Mouse (Mus musculus) brain, adult 2 months (tissue): ENCODE measurements around the gene Nek8.
"Not testable (repeated sequence)": the region's sequence is repeated elsewhere in the genome, so short reads cannot be mapped to it uniquely, and the experiment has no call there.

Experiments
- DNase-seq: peaks from one replicate; pipeline ENCODE4 v3.0.0; 2011; ENCODE audit warnings: low read depth, low spot score

Gene Nek8

GRCm38 (mm10) chr11:78146707-78147543 is 29.6 kb downstream of the Nek8 start:
- DNase-seq, result no peak

- no peak for DNase-seq
Measured at GRCm38 (mm10) chr11:78146168-78146567, 30.3 kb downstream of the Nek8 start.

- no peak for DNase-seq
Measured at GRCm38 (mm10) chr11:78143520-78143919, 33.0 kb downstream of the Nek8 start.

GRCm38 (mm10) chr11:78140665-78141064 is 35.8 kb downstream of the Nek8 start:
- no peak for DNase-seq

- no peak for DNase-seq
Measured at GRCm38 (mm10) chr11:78138023-78138422, 38.5 kb downstream of the Nek8 start.

- no peak for DNase-seq
Measured at GRCm38 (mm10) chr11:78137584-78137983, 38.9 kb downstream of the Nek8 start.

GRCm38 (mm10) chr11:78136132-78136531 is 40.3 kb downstream of the Nek8 start:
- DNase-seq, result no peak

- DNase-seq, result not testable (repeated sequence)
Measured at GRCm38 (mm10) chr11:78135314-78135713, 41.2 kb downstream of the Nek8 start.

GRCm38 (mm10) chr11:78134344-78134743 is 42.1 kb downstream of the Nek8 start:
- peak; percentile 47 for DNase-seq

- no peak for DNase-seq
Measured at GRCm38 (mm10) chr11:78133915-78134314, 42.6 kb downstream of the Nek8 start.

- DNase-seq, result no peak
Measured at GRCm38 (mm10) chr11:78129458-78129857, 47.0 kb downstream of the Nek8 start.

GRCm38 (mm10) chr11:78126739-78127138 is 49.7 kb downstream of the Nek8 start:
- DNase-seq, result no peak

GRCm38 (mm10) chr11:78125691-78126090 is 50.8 kb downstream of the Nek8 start:
- peak; percentile 18 for DNase-seq

- DNase-seq, result no peak
Measured at GRCm38 (mm10) chr11:78123782-78124181, 52.7 kb downstream of the Nek8 start.

- no peak for DNase-seq
Measured at GRCm38 (mm10) chr11:78122815-78123214, 53.7 kb downstream of the Nek8 start.

- DNase-seq, result peak; percentile 50
Measured at GRCm38 (mm10) chr11:78121176-78121575, 55.3 kb downstream of the Nek8 start.

- no peak for DNase-seq
Measured at GRCm38 (mm10) chr11:78119898-78120297, 56.6 kb downstream of the Nek8 start.

- no peak for DNase-seq
Measured at GRCm38 (mm10) chr11:78118467-78118866, 58.0 kb downstream of the Nek8 start.

GRCm38 (mm10) chr11:78116146-78116410 is 60.4 kb downstream of the Nek8 start:
- DNase-seq, result no peak
